Comparison of ENCODE assay signal across 13 mouse cellular contexts in genomic region chr10:70288406-70289327, GRCm38 (mm10). TPM values are rescaled to one million over a fixed set of nuclear protein-coding genes. Genes with fewer than 3 reads are reported as not detected.
DNase-seq lines count a peak whose midpoint lies in the region; ATAC-seq and TF ChIP-seq lines count a peak whose summit lies in the region.
"Had no signal": no experiment of that assay in that cellular context is flagged by ENCODE, and none has a peak within 500 bp of the region (broad histone marks: within the 10 kb centered on the region; RNA-seq: fewer than 3 reads in every experiment).

No protein-coding gene starts in this region.

- H3K27ac ChIP-seq in lung, embryonic 15.5 days: peak overlapping the region; percentile 42; the same call in 1 of the 2 replicates
- peak overlapping the region; percentile 22 for H3K27ac ChIP-seq in ES-E14 (ENCODE audit: insufficient read depth, low read depth, low read length, poor library complexity, severe bottlenecking)
- no peak overlapping the region for H3K27ac ChIP-seq in liver, embryonic 15.5 days (replicated peaks)
- H3K27ac ChIP-seq: limb, embryonic 12.5 days had no signal

- no peak overlapping the region for H3K9ac ChIP-seq in lung, embryonic 15.5 days
- H3K9ac ChIP-seq in ES-E14 (ENCODE audit: insufficient read depth, low read depth, low read length, poor library complexity, severe bottlenecking): no peak overlapping the region
- H3K9ac ChIP-seq in liver, embryonic 15.5 days: no peak overlapping the region
- H3K9ac ChIP-seq: limb, embryonic 12.5 days had no signal

- ATAC-seq in lung, embryonic 15.5 days (ENCODE audit: borderline replicate concordance, extremely low read depth, low FRiP score, low TSS enrichment): no peak; the same call in 1 of the 2 replicates
- 0 out of 2 replicates have a peak, but pooled peaks have one; percentile 28 for ATAC-seq in common myeloid progenitor, adult 5-6 weeks (replicated peaks; ENCODE audit: low read depth, poor library complexity, severe bottlenecking)
- 0 out of 2 replicates have a peak, but pooled peaks have one; percentile 12 for ATAC-seq in liver, embryonic 15.5 days (ENCODE audit: insufficient read depth)

- peak overlapping the region; percentile 34; the same call in 1 of the 2 replicates for H3K4me2 ChIP-seq in lung, embryonic 15.5 days
- H3K4me2 ChIP-seq in liver, embryonic 15.5 days: no peak overlapping the region

- in situ Hi-C loops in ES-E14 (cut with MboI; ENCODE audit: low sequenced_read_pairs in 2 of 2, unreplicated experiment in 2 of 2): loop anchor here in 1 of 2 experiments (25.0 kb wide), 1 partner anchor 426 kb away; no protein-coding TSS in a partner anchor

- no peak for DNase-seq in lung, postnatal 36 days
- DNase-seq in ES-E14 (ENCODE audit: low read depth, low spot score): no peak
- no peak for DNase-seq in gastrocnemius, postnatal 36 days
- no peak for DNase-seq in c-Kit-positive CD71-positive TER-119-positive erythroid progenitor cells, embryonic 14.5 days (ENCODE audit: low spot score)
- no peak for DNase-seq in retina, embryonic 14.5 days (ENCODE audit: low spot score)
- DNase-seq: cerebellum, adult 11 months; spleen, adult 18-20 months; thymus, adult 18-20 months had no signal

- no peaks in the 10 kb centered on the region for H3K9me3 ChIP-seq in lung, embryonic 15.5 days
- H3K9me3 ChIP-seq in ES-E14 (ENCODE audit: control insufficient read depth, insufficient read depth, low read depth, low read length): no peaks in the 10 kb centered on the region
- H3K9me3 ChIP-seq in liver, embryonic 15.5 days (replicated peaks): no peaks in the 10 kb centered on the region
- H3K9me3 ChIP-seq: limb, embryonic 12.5 days had no signal

- WGBS in lung, embryonic 15.5 days: 32% methylated on average over 14 of the region's 14 CpGs
- 38% methylated on average over 14 of the region's 14 CpGs for WGBS in liver, embryonic 15.5 days (ENCODE audit: insufficient replicate concordance)

- no peaks in the 10 kb centered on the region for H3K36me3 ChIP-seq in lung, embryonic 15.5 days
- H3K36me3 ChIP-seq in ES-E14 (ENCODE audit: control insufficient read depth, insufficient read depth, low read length, poor library complexity, severe bottlenecking): no peaks in the 10 kb centered on the region
- H3K36me3 ChIP-seq in liver, embryonic 15.5 days (replicated peaks): no peaks in the 10 kb centered on the region
- H3K36me3 ChIP-seq: limb, embryonic 12.5 days had no signal

- H3K27me3 ChIP-seq in lung, embryonic 15.5 days: no peaks in the 10 kb centered on the region
- H3K27me3 ChIP-seq in liver, embryonic 15.5 days: no peaks in the 10 kb centered on the region
- H3K27me3 ChIP-seq: CH12.LX; limb, embryonic 12.5 days had no signal

- H3K4me1 ChIP-seq in lung, embryonic 15.5 days: peaks cover 15% of the 10 kb centered on the region
- H3K4me1 ChIP-seq in ES-E14 (ENCODE audit: control insufficient read depth in 2 of 2, insufficient read depth in 2 of 2, low read length in 2 of 2, poor library complexity in 1 of 2): peaks cover 16 to 21% of the 10 kb centered on the region in 2 experiments
- H3K4me1 ChIP-seq in liver, embryonic 15.5 days (replicated peaks): peaks cover 13% of the 10 kb centered on the region

- H3K4me3 ChIP-seq in lung, embryonic 15.5 days: no peak overlapping the region
- no peak overlapping the region for H3K4me3 ChIP-seq in ES-E14 (ENCODE audit: insufficient read depth in 1 of 2, low read depth in 1 of 2, low read length in 2 of 2, poor library complexity in 1 of 2, severe bottlenecking in 1 of 2)
- no peak overlapping the region for H3K4me3 ChIP-seq in liver, embryonic 15.5 days (replicated peaks)
- H3K4me3 ChIP-seq: limb, embryonic 12.5 days had no signal

- intact Hi-C loops in gastrocnemius, postnatal 36 days (cut with DNase I): no loop called here

TF ChIP-seq in ES-E14, 5 proteins besides CTCF, POLR2A, EP300 and RAD21:
- TF ChIP-seq HCFC1 (IDR thresholded peaks at IDR 0.05; ENCODE audit: borderline replicate concordance, insufficient read depth, low read length): no peak
- TF ChIP-seq ZNF384 (IDR thresholded peaks at IDR 0.05; ENCODE audit: low read depth, low read length): no peak
- no peak for TF ChIP-seq MAFK (IDR thresholded peaks at IDR 0.05; ENCODE audit: insufficient read depth, low read depth, low read length)
- TF ChIP-seq ZC3H11A (IDR thresholded peaks at IDR 0.05; ENCODE audit: borderline replicate concordance, low read depth, low read length): no peak
- TF ChIP-seq CHD2 (IDR thresholded peaks at IDR 0.05; ENCODE audit: low read depth, low read length): no peak

RNA-seq across cellular contexts. Expression of gene Slc16a9, which starts 43.8 kb away (rescaled TPM):
- polyA plus RNA-seq in lung, embryonic 15.5 days (2015; fragmentation: Nextera tagmentation; extraction: Ambion mirVana): 6.9 and 7.2 TPM in 2 replicates
- total RNA-seq in ES-E14 (2012; rRNA removed): 1.3 and 2.0 TPM in 2 replicates
- total RNA-seq in common myeloid progenitor, adult 5-6 weeks (2017): 0.91 and 3.1 TPM in 2 replicates
- polyA plus RNA-seq in liver, embryonic 15.5 days (2015; fragmentation: Nextera tagmentation; extraction: Ambion mirVana): 0.58 and 0.62 TPM in 2 replicates
- total RNA-seq in gastrocnemius, postnatal 36 days (2021): 1 to 10 TPM; 3.7 to 5.6 TPM
- total RNA-seq: CH12.LX had no signal
